Mouse (Mus musculus) CH12.LX (cell line): ENCODE measurements at regions not wholly inside any gene's neighbourhood (a gene's known extent, or its start where the extent isn't known, plus 50 kb on each side); places are given as distances from the start of the nearest gene placed in this dataset.
"Not testable (repeated sequence)": the region's sequence is repeated elsewhere in the genome, so short reads cannot be mapped to it uniquely, and the experiment has no call there.

Source experiments
- DNase-seq: peaks from one replicate; pipeline ENCODE4 v3.0.0-alpha.2; 2013; ENCODE audit errors: extremely low read depth
- H3K27ac ChIP-seq: 2 replicates; pipeline ENCODE4 v1.5.1; 2012; ENCODE audit warnings: low read depth, mild to moderate bottlenecking, control low read depth, moderate library complexity; ENCODE audit not compliant: insufficient read depth
- H3K27me3 ChIP-seq: replicated peaks from 2 replicates; pipeline ENCODE3; 2012; ENCODE audit warnings: inconsistent platforms
- H3K36me3 ChIP-seq, 2 experiments: replicated peaks in 1 of 2; 2 replicates each; pipeline versions ENCODE3 to v1.6.1; 2012; ENCODE audit warnings: inconsistent platforms in 1 of 2, low read length in 1 of 2, mild to moderate bottlenecking in 1 of 2, mixed read lengths in 1 of 2, moderate library complexity in 1 of 2; ENCODE audit not compliant: control insufficient read depth in 1 of 2, insufficient read depth in 1 of 2
- H3K4me1 ChIP-seq, 2 experiments: 2 replicates each; pipeline ENCODE4 v1.6.1; 2012; ENCODE audit warnings: inconsistent platforms in 1 of 2, moderate library complexity in 1 of 2; ENCODE audit not compliant: insufficient read depth in 2 of 2, control insufficient read depth in 1 of 2
- H3K4me2 ChIP-seq: 2 replicates; pipeline ENCODE4 v1.6.1; 2012; ENCODE audit warnings: low read depth, mild to moderate bottlenecking, control low read depth; ENCODE audit not compliant: poor library complexity, insufficient read depth, severe bottlenecking
- H3K4me3 ChIP-seq, 3 experiments: fragments of 150-350 bp in 1 of 3; sonication (generic) in 1 of 3; replicated peaks in 1 of 3; 2 replicates each; pipeline versions ENCODE3 to v1.5.1; 2011 to 2012; ENCODE audit warnings: low read depth in 2 of 3, low read length in 2 of 3, mild to moderate bottlenecking in 2 of 3, moderate library complexity in 2 of 3, control low read depth in 1 of 3, improper control_type of control experiment in 1 of 3, inconsistent platforms in 1 of 3, mixed read lengths in 1 of 3; ENCODE audit not compliant: poor library complexity in 1 of 3
- H3K79me2 ChIP-seq: replicated peaks from 2 replicates; pipeline ENCODE4 v1.6.1; 2012; ENCODE audit warnings: mild to moderate bottlenecking, moderate library complexity; ENCODE audit not compliant: control insufficient read depth, poor library complexity, insufficient read depth, severe bottlenecking; ENCODE audit errors: extremely low read depth
- H3K9ac ChIP-seq: 2 replicates; pipeline ENCODE4 v1.6.1; 2012; ENCODE audit warnings: low read depth, mild to moderate bottlenecking, control low read depth, moderate library complexity; ENCODE audit not compliant: insufficient read depth
- H3K9me3 ChIP-seq: replicated peaks from 2 replicates; pipeline ENCODE3; 2012; ENCODE audit warnings: low read length, inconsistent platforms, mixed read lengths
- CHD1 ChIP-seq: IDR thresholded peaks from 2 replicates; pipeline ENCODE4 v1.6.1; 2012; ENCODE audit warnings: low read depth, low read length, improper control_type of control experiment, inconsistent platforms
- CTCF ChIP-seq, 2 experiments: IDR thresholded peaks in 1 of 2; conservative IDR thresholded peaks in 1 of 2; 2 replicates each; pipeline ENCODE4 v1.5.1; 2011 to 2012; ENCODE audit warnings: low read depth in 2 of 2, low read length in 2 of 2, improper control_type of control experiment in 1 of 2, inconsistent platforms in 1 of 2, mild to moderate bottlenecking in 1 of 2, moderate library complexity in 1 of 2
- ELF1 ChIP-seq: IDR thresholded peaks from 2 replicates; pipeline ENCODE4 v1.6.1; 2014; ENCODE audit warnings: low read depth, mild to moderate bottlenecking, inconsistent platforms, low read length, improper control_type of control experiment
- EP300 ChIP-seq: IDR thresholded peaks from 2 replicates; pipeline ENCODE4 v1.6.1; 2011; ENCODE audit warnings: low read length, improper control_type of control experiment
- ETS1 ChIP-seq: conservative IDR thresholded peaks from 2 replicates; pipeline ENCODE4 v1.6.1; 2012; ENCODE audit warnings: low read depth, mild to moderate bottlenecking, inconsistent platforms, low read length, improper control_type of control experiment, moderate library complexity
- JUN ChIP-seq: IDR thresholded peaks from 2 replicates; pipeline ENCODE4 v1.6.1; 2011; ENCODE audit warnings: low read depth, mild to moderate bottlenecking, low read length, improper control_type of control experiment, moderate library complexity; ENCODE audit not compliant: insufficient read depth
- JUND ChIP-seq: conservative IDR thresholded peaks from 2 replicates; pipeline ENCODE4 v1.6.1; 2011; ENCODE audit warnings: low read depth, low read length, improper control_type of control experiment
- MYC ChIP-seq: IDR thresholded peaks from 2 replicates; pipeline ENCODE4 v1.6.1; 2011; ENCODE audit warnings: low read depth, mild to moderate bottlenecking, improper control_type of control experiment, low read length
- NELFE ChIP-seq: IDR thresholded peaks from 2 replicates; pipeline ENCODE4 v1.6.1; 2011; ENCODE audit warnings: low read depth, low read length, improper control_type of control experiment
- POLR2A ChIP-seq: IDR thresholded peaks from 2 replicates; pipeline ENCODE4 v1.6.1; 2011; ENCODE audit warnings: low read depth, mild to moderate bottlenecking, improper control_type of control experiment, low read length
- RCOR1 ChIP-seq: conservative IDR thresholded peaks from 2 replicates; pipeline ENCODE4 v1.6.1; 2012; ENCODE audit warnings: low read depth, mild to moderate bottlenecking, inconsistent platforms, low read length, improper control_type of control experiment
- UBTF ChIP-seq: IDR thresholded peaks from 2 replicates; pipeline ENCODE4 v1.6.1; 2012; ENCODE audit warnings: low read depth, mild to moderate bottlenecking, inconsistent platforms, low read length, improper control_type of control experiment, moderate library complexity
- USF1 ChIP-seq: IDR thresholded peaks from 2 replicates; pipeline ENCODE4 v1.6.1; 2014; ENCODE audit warnings: low read depth, mild to moderate bottlenecking, inconsistent platforms, low read length, improper control_type of control experiment
- ZC3H11A ChIP-seq: IDR thresholded peaks from 2 replicates; pipeline ENCODE4 v1.6.1; 2012; ENCODE audit warnings: low read depth, mild to moderate bottlenecking, inconsistent platforms, low read length, improper control_type of control experiment
- ZKSCAN1 ChIP-seq: IDR thresholded peaks from 2 replicates; pipeline ENCODE4 v1.6.1; 2012; ENCODE audit warnings: low read depth, inconsistent platforms, low read length, improper control_type of control experiment, borderline replicate concordance
- dilution Hi-C: fragments of 300-500 bp; cut with MboI; formaldehyde crosslinking; loops from 2 replicates; pipeline ENCODE4 v1.14.3; 2020; ENCODE audit warnings: low sequenced_read_pairs; ENCODE audit not compliant: extremely low pct_unique_long_range_greater_than_20kb, extremely low pct_ligation_motif_present
- in situ Hi-C: fragments of 300-500 bp; cut with MboI; formaldehyde crosslinking; loops from 3 replicates; pipeline ENCODE4 v1.14.3; 2019; ENCODE audit warnings: low sequenced_read_pairs, low pct_ligation_motif_present, low pct_unique_long_range_greater_than_20kb, mixed read lengths

DNA sequence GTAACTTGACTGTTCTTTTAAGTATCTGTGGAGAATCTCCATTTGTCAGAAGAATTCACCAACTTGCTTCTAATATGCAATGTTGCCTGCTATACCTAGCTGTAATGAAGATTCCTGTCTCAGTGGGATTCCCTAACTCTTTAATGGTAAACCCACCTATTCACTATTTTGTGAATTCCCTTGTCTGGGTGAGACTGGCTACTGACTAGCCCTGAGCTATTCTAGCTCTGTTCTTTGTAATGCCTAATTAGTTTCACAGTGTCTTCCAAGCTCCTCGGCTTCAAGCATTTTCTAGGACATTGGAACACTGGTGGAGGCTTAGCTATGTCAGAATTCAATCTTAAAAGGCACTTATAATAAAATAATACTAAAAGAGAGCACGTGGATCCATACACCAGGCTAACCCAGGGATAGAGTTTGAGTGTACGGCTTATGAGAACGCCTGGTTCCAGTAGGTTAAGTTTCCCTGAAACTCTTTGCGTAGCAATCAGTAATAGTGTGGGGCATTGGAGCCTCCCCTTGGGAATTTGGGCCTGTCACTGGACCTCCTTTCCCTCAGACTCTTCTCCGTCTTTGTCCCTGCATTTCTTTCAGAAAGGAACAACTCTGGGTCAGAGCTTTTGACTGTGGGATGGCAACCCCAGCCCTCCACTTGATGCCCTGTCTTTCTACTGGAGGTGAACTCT lies 123.8 kb upstream of the 2610301B20Rik start:
- H3K79me2 ChIP-seq, H3K27ac ChIP-seq, H3K36me3 ChIP-seq, DNase-seq, H3K9me3 ChIP-seq, H3K4me1 ChIP-seq, H3K4me2 ChIP-seq, in situ Hi-C loops, dilution Hi-C loops, H3K4me3 ChIP-seq, H3K27me3 ChIP-seq, H3K9ac ChIP-seq: not testable (repeated sequence)

DNA sequence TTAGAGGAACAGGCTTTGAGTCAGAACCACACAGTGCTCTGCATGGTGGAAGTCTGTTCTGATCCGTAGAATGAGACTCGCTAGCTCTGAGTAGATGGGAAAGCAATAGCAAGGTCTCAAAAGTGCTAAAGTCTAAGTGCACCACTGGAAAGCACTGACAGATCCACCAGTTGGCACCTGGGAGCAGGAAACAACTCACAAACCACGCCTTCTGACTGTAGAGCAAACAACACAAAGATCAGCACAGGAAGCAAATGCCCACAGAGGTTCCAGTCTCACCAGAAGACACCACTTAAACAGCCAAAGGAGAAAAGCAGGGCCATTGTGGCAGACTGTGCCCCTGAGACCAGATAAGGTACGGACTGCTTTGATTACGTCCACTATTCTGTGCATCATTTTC lies 121.1 kb upstream of the 2610301B20Rik start:
- in situ Hi-C loops, result no loop called here
- Histone ChIP-seq H3K36me3 (no peaks in the 10 kb centered on the region), H3K4me3 (no peak overlapping the region), H3K4me1 (no peaks in the 10 kb centered on the region), H3K27me3 (no peaks in the 10 kb centered on the region), H3K9me3 (no peaks in the 10 kb centered on the region), H3K9ac (no peak overlapping the region), H3K79me2 (no peaks in the 10 kb centered on the region), H3K27ac (no peak overlapping the region), H3K4me2 (no peak overlapping the region)
- TF ChIP-seq UBTF, result no peak
- TF ChIP-seq RCOR1, result no peak
- TF ChIP-seq NELFE, result no peak
- TF ChIP-seq POLR2A, result no peak
- no peak for TF ChIP-seq CTCF (conservative IDR thresholded peaks at IDR 0.05 in 1 of 2, IDR thresholded peaks at IDR 0.05 in 1 of 2; ENCODE audit: low read depth in 2 of 2, low read length in 2 of 2)
- TF ChIP-seq CHD1, result no peak
- no peak for TF ChIP-seq JUN
- no peak for TF ChIP-seq ELF1
- TF ChIP-seq ZC3H11A, result no peak
- dilution Hi-C loops, result no loop called here
- DNase-seq, result no peak

DNA sequence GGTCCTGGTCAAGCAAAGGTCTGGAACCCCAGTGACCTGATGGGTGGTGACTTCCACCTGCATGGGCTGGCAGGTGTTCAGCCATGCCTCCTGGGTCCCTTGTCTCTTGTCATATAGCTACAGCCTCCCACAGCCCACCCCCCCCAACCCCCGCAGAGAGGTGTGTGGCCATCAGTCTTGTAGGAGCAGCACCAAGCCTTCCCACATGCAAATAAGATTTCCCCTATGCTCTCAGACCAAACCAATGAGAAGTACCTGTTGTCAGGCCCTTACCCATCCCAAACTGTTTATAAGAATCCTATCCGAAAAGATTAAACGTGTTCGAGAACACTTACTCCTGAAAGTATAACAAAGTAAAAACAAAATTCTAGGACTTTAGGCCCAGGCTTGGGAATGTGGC lies 114.8 kb upstream of the 2610301B20Rik start:
- no peak overlapping the region for H3K4me2 ChIP-seq
- in situ Hi-C loops, result no loop called here

More for the DNA sequence above, 114.8 kb upstream of the 2610301B20Rik start:
- H3K4me3 ChIP-seq, result no peak overlapping the region
- no peaks in the 10 kb centered on the region for H3K27me3 ChIP-seq
- H3K36me3 ChIP-seq, result no peaks in the 10 kb centered on the region
- no peaks in the 10 kb centered on the region for H3K4me1 ChIP-seq
- H3K9me3 ChIP-seq, result peaks cover 6% of the 10 kb centered on the region
- no peak overlapping the region for H3K9ac ChIP-seq
- no peak for TF ChIP-seq ETS1
- TF ChIP-seq MYC, result no peak
- TF ChIP-seq JUND, result no peak
- no peak for TF ChIP-seq CTCF (conservative IDR thresholded peaks at IDR 0.05 in 1 of 2, IDR thresholded peaks at IDR 0.05 in 1 of 2; ENCODE audit: low read depth in 2 of 2, low read length in 2 of 2)
- TF ChIP-seq UBTF, result no peak
- no peak for TF ChIP-seq USF1
- TF ChIP-seq EP300, result no peak
- TF ChIP-seq ZKSCAN1, result no peak
- DNase-seq, result no peak
- H3K79me2 ChIP-seq, result no peaks in the 10 kb centered on the region
- dilution Hi-C loops, result no loop called here
- no peak overlapping the region for H3K27ac ChIP-seq
